Mouse (Mus musculus) megakaryocyte, embryonic 14.5 days (primary cell): Measurements from ENCODE around the gene Slc39a2.

Experiments used
- FLI1 ChIP-seq: IDR thresholded peaks from 2 replicates; pipeline ENCODE4 v1.6.1; 2012; ENCODE audit warnings: low read length, inconsistent platforms, mixed read lengths
- GATA1 ChIP-seq: IDR thresholded peaks from 3 replicates; pipeline ENCODE4 v1.6.1; 2012; ENCODE audit warnings: mixed read lengths, low read length, inconsistent platforms, borderline replicate concordance

DNA sequence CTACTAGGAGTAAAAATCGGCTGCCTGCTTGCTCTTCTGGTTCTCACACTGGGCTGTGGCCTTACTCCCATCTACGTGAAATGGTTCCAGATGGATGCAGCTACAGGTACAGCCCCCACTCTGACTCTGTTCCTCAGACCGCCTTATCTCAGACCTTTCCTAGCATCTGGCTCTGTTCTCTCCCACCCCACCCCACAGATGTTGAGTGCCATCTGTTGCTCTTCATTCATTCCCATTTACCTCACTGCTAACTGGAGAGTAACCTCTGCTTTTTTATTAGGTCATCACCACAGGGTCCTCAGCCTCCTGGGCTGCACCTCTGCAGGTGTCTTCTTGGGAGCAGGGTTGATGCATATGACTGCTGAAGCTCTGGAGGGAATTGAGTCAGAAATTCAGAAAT lies 1.1 kb downstream of the Slc39a2 start:
- TF ChIP-seq GATA1 (no peak), FLI1 (no peak)
